Mouse (Mus musculus): ENCODE measurements around the gene Pabpc1l.
A peak's percentile ranks its signal among the peaks of the same experiment; 100 is the strongest.
"Not testable (repeated sequence)": the region's sequence is repeated elsewhere in the genome, so short reads cannot be mapped to it uniquely, and the experiment has no call there.

Gene Pabpc1l

DNA sequence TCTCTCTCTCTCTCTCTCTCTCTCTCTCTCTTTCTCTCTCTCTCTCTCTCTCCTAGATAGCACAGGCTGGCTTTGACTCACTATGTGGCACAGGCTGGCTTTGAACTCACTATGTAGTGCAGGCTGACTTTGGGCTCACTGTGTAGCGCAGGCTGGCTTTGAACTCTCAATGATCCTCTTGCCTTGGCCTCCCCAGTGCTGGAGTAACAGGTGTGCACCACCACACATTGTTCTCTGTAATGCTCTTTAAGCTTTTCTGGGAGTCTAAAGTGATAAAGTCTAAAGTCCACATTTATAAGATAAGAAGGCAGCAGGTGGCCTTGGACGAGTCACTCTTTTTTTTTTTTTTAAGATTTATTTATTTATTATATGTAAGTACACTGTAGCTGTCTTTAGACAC lies 16.3 kb downstream of the Pabpc1l start:
- no peaks in the 10 kb centered on the region for H3K9me3 ChIP-seq (ENCODE audit: low read length)
- H3K4me1 ChIP-seq (replicated peaks; ENCODE audit: low read depth, low read length) = peaks cover 4% of the 10 kb centered on the region
- H3K4me3 ChIP-seq (replicated peaks; ENCODE audit: low read length) = no peak overlapping the region
- H3K36me3 ChIP-seq (ENCODE audit: insufficient read depth, low read length) = no peaks in the 10 kb centered on the region
- no peaks in the 10 kb centered on the region for H3K27me3 ChIP-seq (ENCODE audit: insufficient read depth, low read length)
- TF ChIP-seq NANOG (IDR thresholded peaks at IDR 0.05; ENCODE audit: borderline replicate concordance, low read length) (no peak), POU5F1 (IDR thresholded peaks at IDR 0.05; ENCODE audit: borderline replicate concordance, low read length) (no peak), CTCF (conservative IDR thresholded peaks at IDR 0.05; ENCODE audit: low read length) (no peak)

DNA sequence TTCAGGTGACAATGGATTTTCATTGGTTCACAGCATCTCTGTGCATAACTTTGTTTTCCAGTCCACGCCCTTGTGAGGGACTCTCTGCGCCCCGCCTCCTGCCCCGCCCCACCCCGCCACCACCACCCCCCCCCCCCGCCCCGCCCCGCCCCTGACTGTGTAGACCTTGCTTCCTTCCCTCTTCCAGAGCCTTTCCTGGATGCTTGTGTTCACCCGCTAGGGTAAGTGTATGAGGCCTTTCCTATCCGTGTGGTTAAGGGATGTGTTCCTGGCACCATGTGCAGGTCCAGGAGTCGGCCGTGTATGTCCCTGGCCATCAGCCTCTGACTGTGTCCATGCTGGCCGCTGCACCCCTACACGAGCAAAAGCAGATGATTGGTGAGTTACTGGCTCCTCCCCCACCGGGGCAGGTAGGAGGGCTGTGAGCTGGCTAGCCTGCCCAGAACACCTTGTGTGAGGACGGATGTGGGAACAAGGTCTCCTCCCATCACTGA lies 22.0 kb downstream of the Pabpc1l start:
- Histone ChIP-seq H3K9me3 (ENCODE audit: low read length) (no peaks in the 10 kb centered on the region), H3K4me3 (replicated peaks; ENCODE audit: low read length) (peak overlapping the region; percentile 57), H3K36me3 (ENCODE audit: insufficient read depth, low read length) (peaks cover 13% of the 10 kb centered on the region), H3K4me1 (replicated peaks; ENCODE audit: low read depth, low read length) (peaks cover 19% of the 10 kb centered on the region), H3K27me3 (ENCODE audit: insufficient read depth, low read length) (no peaks in the 10 kb centered on the region)
- TF ChIP-seq NANOG (IDR thresholded peaks at IDR 0.05; ENCODE audit: borderline replicate concordance, low read length) = no peak
- no peak for TF ChIP-seq POU5F1 (IDR thresholded peaks at IDR 0.05; ENCODE audit: borderline replicate concordance, low read length)
- TF ChIP-seq CTCF (conservative IDR thresholded peaks at IDR 0.05; ENCODE audit: low read length) = no peak

DNA sequence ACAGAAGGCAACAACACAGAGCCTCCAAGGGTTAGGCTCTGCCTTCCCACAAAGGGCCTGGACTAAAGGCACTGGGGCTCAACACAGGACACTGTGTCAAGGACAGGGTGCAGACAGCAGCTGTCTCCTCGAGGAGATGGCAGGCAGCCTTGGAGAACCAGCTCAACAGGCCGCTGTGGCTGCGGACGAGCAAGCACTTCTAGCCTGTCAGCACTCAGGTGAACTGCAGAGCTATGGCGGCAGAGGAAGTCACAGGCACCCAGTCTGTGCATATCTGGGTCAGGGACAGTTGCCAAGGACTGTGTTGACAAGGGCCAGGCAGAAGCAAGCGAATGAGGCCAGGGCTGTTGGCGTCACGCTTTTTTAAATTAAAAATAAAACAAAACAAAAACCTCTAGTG lies 28.5 kb downstream of the Pabpc1l start:
- Histone ChIP-seq H3K4me1 (replicated peaks; ENCODE audit: low read depth, low read length) (peaks cover 35% of the 10 kb centered on the region), H3K27me3 (ENCODE audit: insufficient read depth, low read length) (no peaks in the 10 kb centered on the region), H3K4me3 (replicated peaks; ENCODE audit: low read length) (no peak overlapping the region), H3K36me3 (ENCODE audit: insufficient read depth, low read length) (peaks cover 76% of the 10 kb centered on the region), H3K9me3 (ENCODE audit: low read length) (no peaks in the 10 kb centered on the region)
- TF ChIP-seq NANOG (IDR thresholded peaks at IDR 0.05; ENCODE audit: borderline replicate concordance, low read length) = no peak
- no peak for TF ChIP-seq POU5F1 (IDR thresholded peaks at IDR 0.05; ENCODE audit: borderline replicate concordance, low read length)
- TF ChIP-seq CTCF (conservative IDR thresholded peaks at IDR 0.05; ENCODE audit: low read length) = no peak

DNA sequence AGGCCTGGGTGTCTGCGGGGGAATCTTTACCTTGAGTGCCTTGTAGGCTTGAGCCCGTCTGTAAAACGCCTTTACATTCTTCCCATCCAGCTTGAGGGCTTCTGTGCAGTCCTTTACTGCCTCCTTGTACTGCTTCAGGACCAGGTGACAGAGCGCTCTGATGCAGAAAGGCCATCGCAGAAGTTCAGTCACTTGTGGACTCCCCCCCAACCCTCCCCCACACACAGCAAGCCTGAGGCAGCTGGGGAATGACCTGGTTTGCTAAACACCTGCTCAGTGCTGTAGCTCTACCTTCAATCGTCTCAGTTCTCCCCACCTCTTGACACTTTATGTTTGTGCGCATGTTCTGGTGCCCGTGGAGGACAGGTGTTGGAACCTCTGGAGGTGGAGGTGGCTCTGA lies 29.4 kb downstream of the Pabpc1l start:
- peaks cover 85% of the 10 kb centered on the region for H3K36me3 ChIP-seq (ENCODE audit: insufficient read depth, low read length)
- H3K9me3 ChIP-seq (ENCODE audit: low read length) = no peaks in the 10 kb centered on the region
- H3K4me1 ChIP-seq (replicated peaks; ENCODE audit: low read depth, low read length) = peaks cover 31% of the 10 kb centered on the region
- TF ChIP-seq CTCF (conservative IDR thresholded peaks at IDR 0.05; ENCODE audit: low read length) = no peak
- no peak for TF ChIP-seq NANOG (IDR thresholded peaks at IDR 0.05; ENCODE audit: borderline replicate concordance, low read length)
- TF ChIP-seq POU5F1 (IDR thresholded peaks at IDR 0.05; ENCODE audit: borderline replicate concordance, low read length) = no peak
- H3K4me3 ChIP-seq (replicated peaks; ENCODE audit: low read length) = no peak overlapping the region
- H3K27me3 ChIP-seq (ENCODE audit: insufficient read depth, low read length) = no peaks in the 10 kb centered on the region

DNA sequence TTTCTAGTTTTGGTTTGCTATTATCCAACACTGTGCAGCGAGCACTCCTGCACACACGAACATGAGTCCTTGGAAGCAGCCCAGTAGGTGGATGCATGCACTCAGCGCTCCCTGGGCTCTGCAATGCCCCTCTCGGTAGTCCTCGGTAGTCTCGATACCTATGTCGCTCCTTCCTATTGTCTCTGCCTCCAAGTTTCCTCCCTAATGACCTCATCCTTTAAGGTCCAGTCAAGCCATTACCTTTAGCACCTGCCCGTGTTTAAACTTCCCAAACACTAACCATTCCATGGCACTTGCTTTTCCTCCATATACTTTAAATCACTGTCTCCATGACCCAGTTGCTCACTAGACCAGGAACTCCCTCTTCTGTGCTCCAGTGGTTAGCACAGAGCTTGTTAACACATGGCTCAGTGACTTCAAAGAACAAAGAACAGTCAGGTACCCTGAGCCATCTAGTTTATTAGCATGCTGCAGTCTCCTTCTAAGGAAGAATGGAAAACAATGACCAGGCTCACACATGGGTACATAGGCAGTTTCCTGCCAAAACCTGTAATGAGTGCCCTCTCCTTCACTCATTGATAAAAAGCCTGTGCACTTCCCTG lies 34.5 kb downstream of the Pabpc1l start:
- H3K9me3 ChIP-seq (ENCODE audit: low read length) = no peaks in the 10 kb centered on the region
- peaks cover 95% of the 10 kb centered on the region for H3K36me3 ChIP-seq (ENCODE audit: insufficient read depth, low read length)
- no peak overlapping the region for H3K4me3 ChIP-seq (replicated peaks; ENCODE audit: low read length)
- peaks cover 19% of the 10 kb centered on the region for H3K4me1 ChIP-seq (replicated peaks; ENCODE audit: low read depth, low read length)
- no peaks in the 10 kb centered on the region for H3K27me3 ChIP-seq (ENCODE audit: insufficient read depth, low read length)
- TF ChIP-seq POU5F1 (IDR thresholded peaks at IDR 0.05; ENCODE audit: borderline replicate concordance, low read length) (no peak), NANOG (IDR thresholded peaks at IDR 0.05; ENCODE audit: borderline replicate concordance, low read length) (no peak), CTCF (conservative IDR thresholded peaks at IDR 0.05; ENCODE audit: low read length) (no peak)

DNA sequence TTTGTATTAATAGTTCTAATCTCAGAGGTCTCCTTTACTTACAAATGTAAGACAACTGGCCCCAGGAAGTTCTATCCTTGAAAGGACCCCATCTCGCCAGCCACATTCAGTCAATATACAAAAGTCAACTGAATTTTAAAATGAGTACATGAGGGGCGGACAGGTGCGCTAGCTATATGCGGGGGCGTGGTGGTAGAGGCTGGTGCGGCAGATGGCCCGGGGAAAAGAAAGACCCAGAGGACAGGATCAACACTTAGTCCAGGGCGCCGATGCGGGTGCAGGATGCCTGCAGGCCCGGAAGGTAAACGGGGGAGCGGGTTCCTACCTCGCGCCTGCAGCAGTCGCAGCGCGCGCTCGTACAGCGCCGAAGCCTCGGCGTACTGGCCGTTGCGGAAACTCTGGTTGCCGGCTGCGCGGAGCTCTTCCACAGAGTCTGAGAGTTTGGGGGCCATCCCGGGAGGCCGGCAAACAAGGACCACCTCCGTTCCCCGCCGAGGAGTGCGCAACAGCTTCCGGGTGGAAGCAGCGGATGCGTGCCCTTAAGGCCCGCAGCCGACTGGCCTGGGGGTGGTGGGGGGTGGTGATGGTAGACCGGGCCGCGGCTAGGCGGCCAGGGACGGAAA lies 45.0 kb downstream of the Pabpc1l start, which contains the start of gene Stk4:
Gene Stk4 (plus strand): TSS at position 181 of the 623 bp plus-strand sequence.
- H3K9me3 ChIP-seq (ENCODE audit: low read length) = no peaks in the 10 kb centered on the region
- H3K4me1 ChIP-seq (replicated peaks; ENCODE audit: low read depth, low read length) = peaks cover 66% of the 10 kb centered on the region
- TF ChIP-seq POU5F1 (IDR thresholded peaks at IDR 0.05; ENCODE audit: borderline replicate concordance, low read length) = no peak
- TF ChIP-seq NANOG (IDR thresholded peaks at IDR 0.05; ENCODE audit: borderline replicate concordance, low read length) = no peak
- TF ChIP-seq CTCF (conservative IDR thresholded peaks at IDR 0.05; ENCODE audit: low read length) = no peak
- H3K36me3 ChIP-seq (ENCODE audit: insufficient read depth, low read length) = peaks cover 46% of the 10 kb centered on the region
- no peaks in the 10 kb centered on the region for H3K27me3 ChIP-seq (ENCODE audit: insufficient read depth, low read length)
- H3K4me3 ChIP-seq (replicated peaks; ENCODE audit: low read length) = peak within 1 kb of the TSS; percentile 96

DNA sequence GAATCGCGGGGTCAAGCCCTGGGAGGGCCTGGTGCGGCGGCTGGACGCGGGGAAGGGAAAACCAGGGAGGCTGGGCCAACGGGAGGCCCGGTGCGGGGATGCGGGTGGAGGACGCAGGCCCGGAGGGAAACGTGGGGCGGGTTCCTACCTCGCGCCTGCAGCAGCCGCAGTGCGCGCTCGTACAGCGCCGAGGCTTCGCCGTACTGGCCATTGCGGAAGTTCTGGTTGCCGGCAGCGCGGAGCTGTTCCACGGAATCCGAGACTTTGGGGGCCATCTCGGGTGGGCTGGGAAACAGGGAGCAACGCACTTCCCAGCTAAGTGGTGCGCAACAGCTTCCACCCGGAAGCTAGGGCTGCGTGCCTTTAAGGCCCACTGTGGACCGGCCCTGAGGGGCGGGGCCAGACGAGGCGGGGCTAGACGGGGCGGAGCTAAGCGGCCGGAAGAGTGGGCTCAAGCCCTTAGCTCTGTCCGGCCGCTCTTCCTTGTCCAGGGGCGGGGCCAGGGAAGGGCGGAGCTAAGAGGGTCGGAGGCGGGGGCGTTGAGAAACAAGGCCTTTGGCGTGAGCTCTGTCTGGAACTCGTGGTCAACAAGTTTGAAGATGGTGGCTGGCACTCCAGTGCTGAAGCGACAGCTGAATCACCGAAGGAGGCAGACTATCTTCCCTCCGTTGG lies 45.7 kb downstream of the Pabpc1l start, which contains the start of gene Tomm34:
Gene Tomm34 (minus strand): TSS at position 405 of the 672 bp plus-strand sequence.
- Histone ChIP-seq H3K27me3 (ENCODE audit: insufficient read depth, low read length) (no peaks in the 10 kb centered on the region), H3K4me1 (replicated peaks; ENCODE audit: low read depth, low read length) (peaks cover 66% of the 10 kb centered on the region), H3K4me3 (replicated peaks; ENCODE audit: low read length) (peak within 1 kb of the TSS; percentile 96), H3K36me3 (ENCODE audit: insufficient read depth, low read length) (peaks cover 42% of the 10 kb centered on the region), H3K9me3 (ENCODE audit: low read length) (no peaks in the 10 kb centered on the region)
- no peak for TF ChIP-seq NANOG (IDR thresholded peaks at IDR 0.05; ENCODE audit: borderline replicate concordance, low read length)
- TF ChIP-seq POU5F1 (IDR thresholded peaks at IDR 0.05; ENCODE audit: borderline replicate concordance, low read length) = no peak
- TF ChIP-seq CTCF (conservative IDR thresholded peaks at IDR 0.05; ENCODE audit: low read length) = no peak

DNA sequence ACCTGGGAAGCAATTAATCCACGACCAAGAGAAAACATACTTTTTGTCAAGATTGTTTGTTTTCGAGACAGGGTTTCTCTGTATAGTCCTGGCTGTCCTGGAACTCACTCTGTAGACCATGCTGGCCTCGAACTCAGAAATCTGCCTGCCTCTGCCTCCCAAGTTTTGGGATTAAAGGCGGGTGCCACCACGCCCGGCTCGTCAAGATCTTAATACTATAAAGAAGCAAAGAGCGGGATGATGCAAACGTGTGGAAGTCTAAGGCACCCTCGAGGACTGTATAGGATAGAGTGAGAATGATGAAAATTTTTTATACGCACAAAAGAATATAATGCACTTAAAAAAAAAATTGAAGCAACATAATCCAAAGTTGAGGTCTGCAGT lies 46.2 kb downstream of the Pabpc1l start:
- H3K27me3 ChIP-seq (ENCODE audit: insufficient read depth, low read length); H3K9me3 ChIP-seq (ENCODE audit: low read length): not testable (repeated sequence)
- Histone ChIP-seq H3K4me3 (replicated peaks; ENCODE audit: low read length) (peak overlapping the region; percentile 96), H3K36me3 (ENCODE audit: insufficient read depth, low read length) (peaks cover 42% of the 10 kb centered on the region), H3K4me1 (replicated peaks; ENCODE audit: low read depth, low read length) (peaks cover 68% of the 10 kb centered on the region)

Measured in E14TG2a.4 (cell line).